Mouse (Mus musculus) frontal cortex, postnatal 36 days (tissue): ENCODE measurements at regions not wholly inside any gene's neighbourhood (a gene's known extent, or its start where the extent isn't known, plus 50 kb on each side); places are given as distances from the start of the nearest gene placed in this dataset.

Source experiments
- DNase-seq, 2 experiments: peaks; one replicate each; pipeline ENCODE4 v3.0.0; 2022; ENCODE audit warnings: low spot score in 2 of 2

DNA sequence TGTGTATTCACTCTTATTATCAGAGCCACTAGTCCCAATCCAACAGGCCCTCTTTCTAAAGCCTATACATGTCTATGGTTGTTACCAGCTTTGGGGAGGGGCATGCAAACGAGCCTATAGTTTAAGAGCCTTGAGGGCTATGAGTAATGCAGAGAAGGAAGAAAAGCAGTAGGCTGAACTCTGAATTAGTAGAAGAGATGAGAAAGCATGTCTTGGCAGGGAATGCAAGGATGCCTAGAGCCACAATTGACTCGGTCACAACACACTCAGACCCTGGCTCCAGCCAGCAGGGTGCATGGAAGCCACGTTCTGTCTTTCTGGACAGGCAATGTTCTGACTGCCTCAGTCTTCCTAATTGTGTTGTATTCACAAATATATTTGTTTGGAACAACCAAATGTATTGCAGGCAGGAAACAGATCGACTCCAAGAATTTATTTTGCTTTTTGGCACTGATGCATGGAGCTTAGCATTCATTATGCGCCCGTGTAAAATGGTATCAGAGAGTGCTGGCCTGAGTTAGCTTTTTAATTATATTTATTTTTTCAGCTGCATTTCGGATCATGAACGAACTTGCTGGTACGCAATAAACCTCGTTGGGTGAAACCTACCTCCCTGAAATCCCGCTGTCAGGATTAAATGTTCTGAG lies 110.2 kb downstream of the Rybp start:
- peak in 1 of 2 experiments; percentile 17 for DNase-seq

- DNase-seq: peak; percentile 80 to 84
Observed at GRCm38 (mm10) chr6:100170711-100171348, 116.5 kb downstream of the Rybp start.

GRCm38 (mm10) chr6:100167321-100167720 lies 120.0 kb downstream of the Rybp start:
- DNase-seq: no peak

DNA sequence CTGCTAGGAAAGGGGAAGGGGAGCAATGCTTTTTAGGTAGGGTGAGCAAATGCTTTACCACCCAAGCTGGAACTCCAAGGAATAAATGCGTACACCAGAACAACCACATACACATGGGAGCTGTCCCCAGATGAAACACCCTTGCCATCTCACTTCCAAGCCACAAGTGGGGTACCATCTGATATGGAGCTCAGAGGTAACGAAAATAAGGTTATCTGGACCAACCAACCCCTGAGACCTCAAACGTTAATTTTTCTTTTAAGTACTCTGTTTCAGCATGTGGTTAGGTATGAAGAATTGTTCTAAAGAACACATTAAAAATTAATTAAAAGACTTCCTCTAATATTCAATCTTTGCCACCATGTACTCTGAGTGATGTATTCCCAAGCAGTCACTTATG lies 121.5 kb downstream of the Rybp start:
- no peak for DNase-seq

GRCm38 (mm10) chr6:100164162-100164561 lies 123.1 kb downstream of the Rybp start:
- no peak for DNase-seq

GRCm38 (mm10) chr6:100163814-100164130 lies 123.5 kb downstream of the Rybp start:
- no peak for DNase-seq

GRCm38 (mm10) chr6:100162961-100163813 lies 124.1 kb downstream of the Rybp start:
- peak; percentile 72 to 73 for DNase-seq

GRCm38 (mm10) chr6:100160670-100161069 lies 126.6 kb downstream of the Rybp start:
- no peak for DNase-seq

DNA sequence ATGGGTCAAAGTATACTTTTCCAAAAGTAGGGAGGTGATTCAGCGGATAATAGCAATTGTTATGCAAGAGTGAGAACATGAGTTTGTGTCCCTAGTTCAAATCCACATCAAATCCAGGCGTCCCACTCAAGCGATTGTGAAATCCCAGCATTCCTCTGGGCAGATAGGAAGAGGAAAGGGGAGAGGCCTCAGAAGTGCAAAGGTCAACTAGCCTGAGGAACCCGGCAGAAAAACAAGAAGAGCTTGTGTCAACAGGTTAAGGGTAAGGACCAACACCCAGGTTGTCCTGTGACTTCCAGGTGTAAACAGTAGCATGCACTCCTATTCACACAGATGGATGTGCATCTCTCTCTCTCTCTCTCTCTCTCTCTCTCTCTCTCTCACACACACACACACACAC lies 127.5 kb downstream of the Rybp start:
- no peak for DNase-seq

- no peak for DNase-seq
Observed at GRCm38 (mm10) chr6:100159246-100159645, 128.0 kb downstream of the Rybp start.

- DNase-seq: peak in 1 of 2 experiments; percentile 26
Observed at GRCm38 (mm10) chr6:100157288-100157687, 130.0 kb downstream of the Rybp start.

DNA sequence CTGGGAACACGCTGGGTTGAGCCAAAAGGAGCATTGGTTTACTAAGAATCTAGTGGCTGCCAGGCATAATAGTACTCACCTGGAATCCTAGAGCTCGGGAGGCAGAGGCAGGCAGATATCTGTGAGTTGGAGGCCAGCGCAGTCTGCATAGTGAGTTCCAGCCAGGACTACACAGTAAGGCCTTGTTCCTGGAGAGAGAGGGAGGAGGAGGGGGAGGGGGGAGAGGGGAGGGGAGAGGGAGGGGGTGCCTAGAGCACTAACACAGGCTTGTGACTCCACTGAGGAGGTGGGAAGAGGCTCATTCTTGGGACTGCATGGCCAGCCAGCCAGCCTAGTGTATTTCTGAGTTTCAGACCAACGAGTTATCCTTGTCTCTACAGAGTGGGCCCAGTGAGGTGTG lies 131.1 kb downstream of the Rybp start:
- DNase-seq: no peak

- DNase-seq: no peak
Observed at GRCm38 (mm10) chr6:100155676-100156075, 131.6 kb downstream of the Rybp start.

- no peak for DNase-seq
Observed at GRCm38 (mm10) chr6:100151447-100151846, 135.8 kb downstream of the Rybp start.

DNA sequence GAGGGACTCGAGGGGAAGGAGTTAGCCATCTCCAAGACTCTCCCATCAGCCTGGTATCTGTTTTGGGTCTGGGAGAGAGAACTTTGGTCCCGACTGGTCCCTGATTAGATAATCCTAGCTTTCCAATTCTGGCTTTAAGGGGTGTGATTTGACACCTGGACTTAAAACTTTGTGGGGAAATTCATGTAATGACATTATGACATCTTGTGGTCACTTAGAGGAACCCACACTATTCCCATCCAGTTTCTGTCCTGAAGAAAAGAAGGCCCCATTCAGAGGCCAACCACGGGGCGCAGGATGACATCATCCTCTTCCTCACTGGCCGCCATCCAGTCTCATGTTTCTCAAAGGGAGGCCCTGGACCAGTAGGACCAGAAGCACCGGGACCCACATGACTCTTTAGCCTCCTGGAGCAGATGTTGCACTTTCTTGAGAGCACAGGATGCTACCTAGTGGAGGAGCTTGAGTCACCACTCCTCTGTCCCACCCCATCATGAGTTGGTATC lies 136.5 kb downstream of the Rybp start:
- DNase-seq: no peak

DNA sequence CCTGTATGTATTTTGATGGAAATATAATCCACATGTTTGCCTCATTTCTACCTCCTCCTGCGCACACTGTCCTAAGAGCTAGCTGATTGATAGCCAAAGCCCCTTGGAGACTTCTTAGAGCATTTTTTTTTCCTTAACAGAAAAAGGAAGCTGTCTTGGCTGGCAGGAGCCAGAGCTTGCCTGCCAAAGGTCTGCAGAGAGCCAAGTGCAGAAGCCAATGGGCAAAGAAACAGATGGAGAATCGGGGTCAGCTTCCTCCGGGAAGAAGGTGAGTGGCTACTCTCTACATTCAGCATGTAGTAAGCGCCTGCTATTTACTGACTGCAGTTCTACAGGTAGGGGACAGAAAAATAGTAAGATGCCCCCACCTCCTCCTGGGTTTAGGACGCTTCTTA lies 137.8 kb downstream of the Rybp start:
- no peak for DNase-seq

DNA sequence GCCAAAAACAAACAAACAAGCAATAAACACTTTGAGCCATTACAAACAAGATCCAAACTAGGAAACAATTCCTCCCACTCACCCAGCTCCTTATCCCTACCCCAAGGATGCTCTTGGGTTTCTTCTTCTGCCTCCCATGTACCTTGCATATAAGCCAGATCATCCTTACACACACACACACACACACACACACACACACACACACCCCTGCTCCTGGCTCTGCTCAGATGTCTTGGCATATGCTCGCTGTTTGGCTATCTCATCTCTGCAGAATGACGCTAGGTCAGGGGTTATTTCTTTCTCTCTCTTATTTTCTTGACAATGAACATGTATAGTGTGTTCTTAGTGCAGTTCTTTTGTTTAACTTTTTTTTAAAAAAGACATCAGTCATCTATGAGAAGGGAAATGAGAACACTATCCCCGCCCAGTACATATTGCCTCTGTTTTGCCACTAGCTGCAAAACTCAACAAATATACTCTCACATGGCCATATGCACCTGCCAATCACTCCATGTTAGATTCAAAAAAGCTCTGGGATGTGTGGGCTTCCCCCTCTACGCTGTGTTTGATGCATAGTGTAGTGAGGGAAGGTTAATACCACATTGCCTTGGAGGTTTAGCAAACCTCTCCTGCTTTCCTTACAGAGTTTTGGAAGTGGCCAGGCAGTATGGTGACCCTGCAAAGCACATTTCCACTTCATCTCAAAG lies 138.4 kb downstream of the Rybp start:
- no peak for DNase-seq

DNA sequence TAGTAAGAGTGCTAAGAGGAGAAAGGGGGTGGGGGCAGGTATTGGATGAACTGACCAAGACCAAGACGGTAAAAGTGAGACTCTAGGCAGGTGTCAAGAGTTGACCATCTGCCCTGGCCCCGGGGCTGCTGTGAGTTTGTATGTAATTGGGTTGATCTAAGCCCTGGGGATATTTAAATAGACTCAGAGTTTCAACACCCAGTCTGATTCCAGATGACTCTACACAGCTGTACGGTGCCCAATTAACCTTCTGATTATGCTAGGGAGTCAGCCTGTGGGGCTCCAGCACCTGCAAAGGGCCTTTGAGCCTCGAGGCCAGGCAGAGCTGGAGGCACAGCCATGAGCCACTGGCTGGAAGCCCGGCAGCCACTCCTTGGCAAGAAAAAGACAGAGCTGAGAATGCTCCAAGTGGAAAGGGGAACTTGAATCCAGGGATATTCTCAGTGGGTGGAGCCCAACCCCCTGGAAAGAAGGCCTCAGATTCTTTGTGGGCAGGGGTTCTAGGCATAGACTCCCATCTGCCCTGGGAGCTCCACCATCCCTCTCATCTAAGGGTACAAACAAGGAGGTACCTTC lies 140.8 kb downstream of the Rybp start:
- peak; percentile 34 to 36 for DNase-seq

GRCm38 (mm10) chr6:100145869-100146268 lies 141.4 kb downstream of the Rybp start:
- DNase-seq: no peak

DNA sequence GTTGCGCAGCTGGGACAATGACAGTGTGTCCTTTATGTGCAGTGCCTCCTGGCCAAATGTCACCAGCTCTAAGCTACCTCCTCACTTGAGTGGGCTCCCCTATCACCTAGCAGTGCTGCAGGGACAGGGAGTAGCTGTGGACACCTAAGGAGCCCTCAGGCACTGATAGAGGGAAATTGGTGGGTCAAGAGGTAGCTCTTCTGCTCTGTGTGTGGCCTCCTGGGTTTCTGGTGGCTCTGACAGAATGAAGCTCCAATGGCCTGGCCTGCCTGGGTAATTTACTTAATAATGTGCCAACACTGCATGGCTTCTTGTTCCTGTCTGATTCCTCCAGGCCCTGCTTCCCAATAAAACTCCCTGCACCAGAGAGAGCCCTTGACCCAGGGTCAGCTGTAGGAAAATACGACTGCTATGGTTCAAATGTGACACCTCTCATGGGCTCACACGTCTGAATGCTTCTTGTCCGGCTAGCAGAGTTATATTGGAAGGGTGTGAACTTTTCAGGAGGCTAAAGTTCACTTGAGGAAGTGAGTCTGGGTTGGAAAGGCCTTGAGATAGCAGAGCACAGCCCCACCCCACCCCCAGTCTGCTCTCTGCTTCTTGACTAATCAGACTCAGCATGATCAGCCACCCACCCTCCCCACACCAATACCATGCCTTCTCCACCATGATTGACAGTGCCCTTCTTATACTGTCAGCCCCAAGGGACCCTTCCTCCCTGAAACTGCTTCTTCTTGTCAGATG lies 142.6 kb downstream of the Rybp start:
- DNase-seq: no peak
